Mouse (Mus musculus) embryonic facial prominence, embryonic 10.5 days (tissue): ENCODE measurements around the gene Dmrt2. TPM values are rescaled to one million over a fixed set of nuclear protein-coding genes. Genes with fewer than 3 reads are reported as not detected.

ENCODE experiments used
- DNase-seq: peaks from one replicate; pipeline ENCODE4 v3.0.0-alpha.2; 2017; ENCODE audit warnings: low spot score
- H3K27ac ChIP-seq: fragments of 300-500 bp; sonication (generic); replicated peaks from 2 replicates; pipeline ENCODE4 v1.5.1; 2016; ENCODE audit warnings: mild to moderate bottlenecking
- H3K27me3 ChIP-seq: fragments of 300-500 bp; sonication (generic); replicated peaks from 2 replicates; pipeline ENCODE4 v1.6.1; 2016; ENCODE audit warnings: low read depth, mild to moderate bottlenecking; ENCODE audit not compliant: poor library complexity, severe bottlenecking
- H3K36me3 ChIP-seq: fragments of 300-500 bp; sonication (generic); replicated peaks from 2 replicates; pipeline ENCODE4 v1.6.1; 2016; ENCODE audit warnings: mild to moderate bottlenecking, moderate library complexity
- H3K4me1 ChIP-seq: fragments of 300-500 bp; sonication (generic); 2 replicates; pipeline ENCODE4 v1.6.1; 2016
- H3K4me3 ChIP-seq: fragments of 300-500 bp; sonication (generic); 2 replicates; pipeline ENCODE4 v1.5.1; 2016; ENCODE audit warnings: mild to moderate bottlenecking, moderate library complexity
- H3K9me3 ChIP-seq: fragments of 300-500 bp; sonication (generic); 2 replicates; pipeline ENCODE4 v1.6.1; 2016; ENCODE audit warnings: mild to moderate bottlenecking
- WGBS: fragments of 180-500 bp; shearing (Covaris S2); methylation state at CpG from one replicate; pipeline ENCODE4 v1.1.7; 2016; 5-methylcytosine and 5-hydroxymethylcytosine counted together
- polyA plus RNA-seq: library from polyadenylated mRNA; unstranded; fragments of >200 nt; fragmentation: Nextera tagmentation; extraction: Ambion mirVana; gene quantifications from 2 replicates; pipeline ENCODE4 v1.2.1, GENCODE M21; 2016

Dmrt2 gene
- polyA plus RNA-seq, 1 experiment from 2014 or later = 1.6 TPM

- Histone ChIP-seq H3K4me1 (peaks cover 10% of the 10 kb centered on the region), H3K4me3 (peak overlapping the region; percentile 30), H3K27me3 (peaks cover 73% of the 10 kb centered on the region), H3K27ac (no peak overlapping the region), H3K9me3 (no peaks in the 10 kb centered on the region), H3K36me3 (no peaks in the 10 kb centered on the region)
- peak; percentile 57 for DNase-seq
- WGBS = 2% methylated on average over 31 of the region's 31 CpGs
Measured at GRCm38 (mm10) chr19:25665486-25666339, 6.5 kb upstream of the Dmrt2 start.

- 12% methylated on average over 4 of the region's 4 CpGs for WGBS
- Histone ChIP-seq H3K9me3 (no peaks in the 10 kb centered on the region), H3K4me1 (peaks cover 23% of the 10 kb centered on the region), H3K36me3 (no peaks in the 10 kb centered on the region), H3K4me3 (no peak overlapping the region), H3K27me3 (peaks cover 95% of the 10 kb centered on the region), H3K27ac (no peak overlapping the region)
- DNase-seq = no peak
Measured at GRCm38 (mm10) chr19:25667836-25668235, 4.4 kb upstream of the Dmrt2 start.

DNA sequence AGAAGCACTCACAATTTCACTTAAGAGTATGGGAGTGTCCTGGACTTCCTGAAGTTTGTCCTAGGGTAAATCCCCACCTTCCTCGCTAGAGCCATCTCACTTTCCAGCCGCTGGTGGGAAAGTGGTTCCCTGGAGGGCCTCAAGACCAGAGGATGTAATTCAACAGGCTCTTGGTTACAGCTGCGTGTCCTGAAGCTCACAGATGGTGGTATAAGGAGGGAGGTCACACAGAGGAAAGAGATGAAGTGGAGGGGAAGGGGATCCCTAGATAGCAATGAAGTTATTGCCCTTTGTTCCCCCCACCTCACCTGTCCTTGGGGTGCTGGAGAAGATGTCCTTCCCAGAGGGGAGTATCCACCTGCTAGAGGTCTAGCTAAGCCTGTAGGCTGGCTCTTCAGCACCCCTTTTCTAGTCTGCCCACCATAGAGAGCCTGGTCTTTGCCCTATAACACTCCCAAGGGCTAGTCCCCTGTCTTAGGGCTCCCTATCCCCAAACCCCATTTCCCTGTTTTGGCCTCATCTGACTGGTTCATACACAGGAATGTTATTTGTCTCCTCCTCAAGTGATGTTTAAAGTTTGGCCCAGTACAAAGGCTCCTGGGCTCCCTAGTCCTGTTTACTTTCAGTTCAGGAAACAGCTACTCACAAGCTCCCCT lies 2.5 kb upstream of the Dmrt2 start:
- peaks cover 100% of the 10 kb centered on the region for H3K27me3 ChIP-seq
- no peak overlapping the region for H3K4me3 ChIP-seq
- under 1% methylated on average over 3 of the region's 3 CpGs for WGBS
- H3K4me1 ChIP-seq = peaks cover 33% of the 10 kb centered on the region
- DNase-seq = peak; percentile 18
- no peaks in the 10 kb centered on the region for H3K36me3 ChIP-seq
- no peaks in the 10 kb centered on the region for H3K9me3 ChIP-seq
- H3K27ac ChIP-seq = no peak overlapping the region

- H3K4me3 ChIP-seq = no peak overlapping the region
- no peaks in the 10 kb centered on the region for H3K9me3 ChIP-seq
- peaks cover 29% of the 10 kb centered on the region for H3K4me1 ChIP-seq
- H3K27me3 ChIP-seq = peaks cover 100% of the 10 kb centered on the region
- no peaks in the 10 kb centered on the region for H3K36me3 ChIP-seq
- peak; percentile 47 for DNase-seq
- no peak overlapping the region for H3K27ac ChIP-seq
- WGBS = under 1% methylated on average over 17 of the region's 17 CpGs
Measured at GRCm38 (mm10) chr19:25670571-25671285, 1.5 kb upstream of the Dmrt2 start.

- Histone ChIP-seq H3K4me1 (peaks cover 26% of the 10 kb centered on the region), H3K27ac (no peak overlapping the region), H3K36me3 (no peaks in the 10 kb centered on the region), H3K9me3 (no peaks in the 10 kb centered on the region), H3K27me3 (peaks cover 100% of the 10 kb centered on the region), H3K4me3 (peak overlapping the region; percentile 55)
- WGBS = 1% methylated on average over 14 of the region's 14 CpGs
- DNase-seq = no peak
Measured at GRCm38 (mm10) chr19:25671681-25672080, 530 bp upstream of the Dmrt2 start.

DNA sequence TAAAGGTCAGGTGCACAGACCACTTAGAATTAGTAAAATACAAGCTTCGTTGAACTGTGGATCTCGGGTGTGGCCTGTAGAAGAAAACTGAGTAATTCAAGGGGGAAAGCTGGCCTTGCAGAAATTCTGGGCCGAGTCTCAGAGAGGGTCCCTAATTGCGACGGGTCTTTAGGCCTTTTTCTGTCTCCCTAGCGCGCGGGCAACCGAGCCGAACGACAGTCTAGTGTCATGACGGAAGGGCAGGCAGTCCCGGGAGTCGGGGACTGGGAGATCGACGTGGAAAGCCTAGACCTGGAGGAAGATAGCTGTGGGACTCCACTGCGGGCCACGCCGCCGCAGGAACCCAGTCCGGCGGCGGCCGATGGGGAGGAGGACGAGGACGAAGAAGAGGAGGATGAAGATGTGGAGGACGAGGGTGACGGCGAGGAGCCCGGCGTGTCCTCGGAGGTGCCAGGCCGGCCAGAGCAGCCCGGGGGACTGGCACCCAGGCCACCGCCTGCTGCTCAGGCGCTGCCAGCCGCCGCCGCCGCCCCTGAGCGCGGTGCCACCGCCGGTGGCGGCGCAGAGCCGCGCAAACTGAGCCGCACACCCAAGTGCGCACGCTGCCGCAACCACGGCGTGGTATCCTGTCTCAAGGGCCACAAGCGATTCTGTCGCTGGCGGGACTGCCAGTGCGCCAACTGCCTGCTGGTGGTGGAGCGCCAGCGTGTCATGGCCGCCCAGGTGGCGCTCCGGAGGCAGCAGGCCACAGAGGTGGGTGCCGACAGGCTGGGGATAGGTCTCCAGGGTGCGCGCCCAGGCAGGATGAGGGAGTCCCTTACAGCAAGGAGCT lies 1.2 kb downstream of the Dmrt2 start:
- peak; percentile 63 for DNase-seq
- under 1% methylated on average over 66 of the region's 66 CpGs for WGBS
- Histone ChIP-seq H3K27ac (peak overlapping the region; percentile 48; the same call in 1 of the 2 replicates), H3K27me3 (peaks cover 100% of the 10 kb centered on the region), H3K4me3 (peak overlapping the region; percentile 55), H3K9me3 (no peaks in the 10 kb centered on the region), H3K36me3 (no peaks in the 10 kb centered on the region), H3K4me1 (peaks cover 26% of the 10 kb centered on the region)

- Histone ChIP-seq H3K9me3 (no peaks in the 10 kb centered on the region), H3K27ac (no peak overlapping the region), H3K4me1 (peaks cover 26% of the 10 kb centered on the region), H3K4me3 (peak overlapping the region; percentile 55), H3K36me3 (no peaks in the 10 kb centered on the region), H3K27me3 (peaks cover 99% of the 10 kb centered on the region)
- 1% methylated on average over 15 of the region's 15 CpGs for WGBS
- no peak for DNase-seq
Measured at GRCm38 (mm10) chr19:25674056-25674420, 1.8 kb downstream of the Dmrt2 start.

DNA sequence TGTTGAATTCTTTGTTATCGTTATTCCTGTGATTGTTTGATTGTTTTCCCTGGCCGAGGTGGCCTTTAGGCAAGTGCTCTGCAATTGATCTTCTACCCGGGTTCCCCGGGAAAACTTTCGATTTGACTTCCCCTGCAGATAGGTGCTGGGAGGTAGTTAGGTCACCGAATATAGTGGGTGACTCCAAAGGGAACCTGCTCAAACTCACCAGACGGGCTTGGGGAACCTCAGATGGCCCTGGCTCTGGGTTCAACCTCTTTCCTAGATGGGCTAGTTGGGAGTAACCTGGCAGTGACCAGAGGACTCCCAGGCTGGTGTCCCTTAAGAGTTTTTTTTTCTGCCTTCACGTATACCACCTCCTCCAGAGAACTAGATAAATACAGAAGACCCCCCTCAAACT lies 2.5 kb downstream of the Dmrt2 start:
- 1% methylated on average over 8 of the region's 8 CpGs for WGBS
- no peaks in the 10 kb centered on the region for H3K36me3 ChIP-seq
- DNase-seq = peak; percentile 32
- H3K9me3 ChIP-seq = no peaks in the 10 kb centered on the region
- H3K27ac ChIP-seq = no peak overlapping the region
- H3K4me1 ChIP-seq = peaks cover 26% of the 10 kb centered on the region
- peaks cover 97% of the 10 kb centered on the region for H3K27me3 ChIP-seq
- H3K4me3 ChIP-seq = peak overlapping the region; percentile 55

DNA sequence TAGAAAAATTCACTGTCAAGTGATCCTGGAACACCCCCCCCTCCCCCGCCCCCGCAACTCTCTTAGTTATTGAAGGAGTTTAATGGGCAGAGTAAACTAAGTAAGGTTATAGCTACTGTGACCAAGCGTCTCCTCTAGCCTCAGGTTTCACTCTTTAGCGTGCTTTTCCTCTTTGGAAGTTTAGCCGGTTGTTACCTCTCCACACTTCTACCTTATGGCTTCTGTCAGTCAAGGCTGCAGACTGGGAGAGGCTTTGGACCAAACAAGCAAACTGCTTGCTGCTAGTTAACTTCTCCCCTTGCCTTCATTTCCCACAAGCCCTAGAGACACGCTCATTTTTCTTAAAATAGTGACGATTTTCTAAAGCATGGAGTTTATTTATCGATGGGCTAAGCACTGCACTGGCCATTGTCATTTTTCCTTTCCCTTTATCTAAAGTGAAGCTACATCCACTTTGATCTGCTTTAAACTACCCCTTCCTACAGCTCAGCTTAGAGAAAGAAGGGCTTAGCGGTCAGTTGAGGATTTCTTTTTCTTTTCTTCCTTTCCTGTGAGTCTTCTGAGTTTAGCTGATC lies 3.7 kb downstream of the Dmrt2 start:
- Histone ChIP-seq H3K36me3 (no peaks in the 10 kb centered on the region), H3K9me3 (no peaks in the 10 kb centered on the region), H3K27me3 (peaks cover 97% of the 10 kb centered on the region), H3K27ac (no peak overlapping the region), H3K4me3 (no peak overlapping the region), H3K4me1 (peaks cover 26% of the 10 kb centered on the region)
- WGBS = 7% methylated on average over 9 of the region's 9 CpGs
- DNase-seq = peak; percentile 22

DNA sequence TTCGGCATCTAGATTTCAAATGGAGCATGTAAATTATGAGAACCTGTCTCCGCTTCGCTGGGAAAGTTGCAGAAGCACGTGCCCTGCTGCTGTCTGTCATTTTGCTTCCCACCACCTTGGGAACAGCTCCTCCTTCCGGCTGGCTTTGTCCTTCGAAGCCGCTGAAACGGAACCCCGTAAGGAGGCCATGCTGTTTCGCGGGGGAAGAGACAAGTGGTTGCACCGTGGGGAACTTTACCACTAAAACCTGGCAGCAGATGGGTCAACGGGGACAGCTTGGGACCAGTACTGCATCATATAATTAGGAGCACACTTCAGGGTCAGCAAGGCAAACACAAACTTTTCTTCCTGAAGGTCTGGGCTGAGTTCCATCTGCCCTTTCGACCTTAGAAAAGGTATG lies 26.6 kb downstream of the Dmrt2 start:
- Histone ChIP-seq H3K4me3 (no peak overlapping the region), H3K36me3 (no peaks in the 10 kb centered on the region), H3K27me3 (no peaks in the 10 kb centered on the region), H3K27ac (no peak overlapping the region), H3K9me3 (no peaks in the 10 kb centered on the region), H3K4me1 (no peaks in the 10 kb centered on the region)
- no peak for DNase-seq
- 76% methylated on average over 14 of the region's 14 CpGs for WGBS

GRCm38 (mm10) chr19:25713382-25713781 lies 41.2 kb downstream of the Dmrt2 start:
- Histone ChIP-seq H3K27ac (no peak overlapping the region), H3K4me1 (no peaks in the 10 kb centered on the region), H3K27me3 (no peaks in the 10 kb centered on the region), H3K4me3 (no peak overlapping the region), H3K36me3 (no peaks in the 10 kb centered on the region), H3K9me3 (no peaks in the 10 kb centered on the region)
- DNase-seq = peak; percentile 48
- WGBS = 8% methylated on average over 8 of the region's 8 CpGs

DNA sequence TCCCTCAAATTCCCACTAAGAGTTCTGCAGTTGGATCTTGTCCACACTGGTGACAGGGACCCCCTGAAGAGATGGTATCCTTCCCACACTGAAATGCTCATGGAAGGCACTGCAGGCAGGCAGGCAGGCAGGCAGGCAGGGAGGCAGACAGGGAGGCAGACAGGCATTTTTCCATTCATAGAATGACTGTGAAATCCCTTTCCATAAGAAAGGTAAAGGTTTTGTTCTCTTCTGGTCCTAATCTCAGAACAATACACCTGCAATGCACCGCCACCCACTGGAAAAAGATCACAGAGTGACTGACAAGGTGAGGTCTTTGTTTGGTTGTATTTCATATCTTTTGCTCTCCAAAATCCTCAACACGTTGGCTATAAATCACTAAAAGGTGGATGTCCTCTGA lies 42.7 kb downstream of the Dmrt2 start:
- Histone ChIP-seq H3K4me1 (no peaks in the 10 kb centered on the region), H3K9me3 (no peaks in the 10 kb centered on the region), H3K4me3 (no peak overlapping the region), H3K36me3 (no peaks in the 10 kb centered on the region), H3K27me3 (no peaks in the 10 kb centered on the region), H3K27ac (no peak overlapping the region)
- no peak for DNase-seq
- WGBS = 69% methylated on average over 2 of the region's 2 CpGs
